14 mouse cellular contexts compared by ENCODE assay signal in genomic region chr8:120036111-120036510, GRCm38 (mm10). TPM values are rescaled to one million over a fixed set of nuclear protein-coding genes. Genes with fewer than 3 reads are reported as not detected.
DNase-seq lines count a peak whose midpoint lies in the region; ATAC-seq and TF ChIP-seq lines count a peak whose summit lies in the region.
"Had no signal": no experiment of that assay in that cellular context is flagged by ENCODE, and none has a peak within 500 bp of the region (broad histone marks: within the 10 kb centered on the region; RNA-seq: fewer than 3 reads in every experiment).

No protein-coding gene starts in this region.

- WGBS in hindbrain, embryonic 10.5 days: 24% methylated on average over 9 of the region's 9 CpGs
- 31% methylated on average over 9 of the region's 9 CpGs for WGBS in hindbrain, embryonic 13.5 days
- WGBS in heart, embryonic 14.5 days: 14% methylated on average over 9 of the region's 9 CpGs

- peak; percentile 38 for DNase-seq in hindbrain, embryonic 10.5 days (ENCODE audit: low spot score)
- peak; percentile 36 for DNase-seq in NIH3T3 (ENCODE audit: low read depth)
- DNase-seq in adipocyte (ENCODE audit: low spot score): no peak
- no peak for DNase-seq in thymus, postnatal 4 days
- DNase-seq in left cerebral cortex, adult 2 months (ENCODE audit: extremely low spot score in 1 of 2, low spot score in 2 of 2): no peak
- DNase-seq: cerebellum, postnatal 10 days; kidney, adult 11 months; lung, embryonic 14.5 days; right cerebral cortex, postnatal 25 days had no signal

- intact Hi-C loops in left cerebral cortex, adult 2 months (cut with DNase I): no loop called here

- TF ChIP-seq CTCF in left cerebral cortex, adult 2 months (IDR thresholded peaks at IDR 0.05): no peak

- H3K9ac ChIP-seq in hindbrain, embryonic 13.5 days: no peak overlapping the region
- peak overlapping the region; percentile 12; the same call in 1 of the 2 replicates for H3K9ac ChIP-seq in heart, embryonic 14.5 days (ENCODE audit: low read length)
- H3K9ac ChIP-seq: limb, embryonic 12.5 days; lung, embryonic 14.5 days; midbrain, embryonic 13.5 days had no signal

- no peaks in the 10 kb centered on the region for H3K27me3 ChIP-seq in hindbrain, embryonic 10.5 days (ENCODE audit: insufficient read depth, poor library complexity, severe bottlenecking)
- 0 out of 2 replicates have a peak, but pooled peaks cover 3% of the 10 kb centered on the region for H3K27me3 ChIP-seq in hindbrain, embryonic 13.5 days
- H3K27me3 ChIP-seq in heart, embryonic 14.5 days (ENCODE audit: control insufficient read depth, insufficient read depth, low read length): peaks cover 16% of the 10 kb centered on the region
- H3K27me3 ChIP-seq: limb, embryonic 12.5 days; midbrain, embryonic 13.5 days had no signal

- H3K27ac ChIP-seq in hindbrain, embryonic 10.5 days: peak overlapping the region; percentile 73
- no peak overlapping the region for H3K27ac ChIP-seq in hindbrain, embryonic 13.5 days
- 0 out of 2 replicates have a peak overlapping the region, but pooled peaks have one; percentile 1 for H3K27ac ChIP-seq in brown adipose tissue, adult 24 weeks (replicated peaks; ENCODE audit: low read depth, low read length)
- H3K27ac ChIP-seq in heart, embryonic 14.5 days (replicated peaks in 1 of 2; ENCODE audit: control insufficient read depth in 1 of 2, insufficient read depth in 1 of 2, low read depth in 2 of 2, low read length in 2 of 2): peak overlapping the region in 1 of 2 experiments; percentile 14; a peak in 2 of 4 replicates
- H3K27ac ChIP-seq in left cerebral cortex, adult 2 months: no peak overlapping the region
- H3K27ac ChIP-seq: limb, embryonic 12.5 days; midbrain, embryonic 13.5 days had no signal

- H3K4me3 ChIP-seq in hindbrain, embryonic 10.5 days: no peak overlapping the region
- H3K4me3 ChIP-seq in hindbrain, embryonic 13.5 days: no peak overlapping the region
- no peak overlapping the region for H3K4me3 ChIP-seq in brown adipose tissue, adult 24 weeks (ENCODE audit: insufficient read depth, low read depth, low read length)
- no peak overlapping the region for H3K4me3 ChIP-seq in heart, embryonic 14.5 days (ENCODE audit: control insufficient read depth in 1 of 2, insufficient read depth in 1 of 2, low read depth in 1 of 2, low read length in 2 of 2)
- no peak overlapping the region for H3K4me3 ChIP-seq in left cerebral cortex, adult 2 months
- H3K4me3 ChIP-seq: limb, embryonic 12.5 days; midbrain, embryonic 13.5 days had no signal

- no peaks in the 10 kb centered on the region for H3K9me3 ChIP-seq in hindbrain, embryonic 10.5 days
- no peaks in the 10 kb centered on the region for H3K9me3 ChIP-seq in hindbrain, embryonic 13.5 days
- no peaks in the 10 kb centered on the region for H3K9me3 ChIP-seq in heart, embryonic 14.5 days (ENCODE audit: control insufficient read depth, low read length)
- H3K9me3 ChIP-seq: limb, embryonic 12.5 days; midbrain, embryonic 13.5 days had no signal

- H3K4me1 ChIP-seq in hindbrain, embryonic 10.5 days (replicated peaks): peaks cover 69% of the 10 kb centered on the region
- H3K4me1 ChIP-seq in hindbrain, embryonic 13.5 days (replicated peaks): no peaks in the 10 kb centered on the region
- peaks cover 5% of the 10 kb centered on the region for H3K4me1 ChIP-seq in brown adipose tissue, adult 24 weeks (ENCODE audit: control insufficient read depth, insufficient read depth, insufficient read length, low read length)
- peaks cover 29 to 41% of the 10 kb centered on the region in 2 experiments for H3K4me1 ChIP-seq in heart, embryonic 14.5 days (ENCODE audit: control insufficient read depth in 2 of 2, insufficient read depth in 2 of 2, low read length in 2 of 2)

- H3K36me3 ChIP-seq in hindbrain, embryonic 10.5 days: no peaks in the 10 kb centered on the region
- H3K36me3 ChIP-seq in hindbrain, embryonic 13.5 days: no peaks in the 10 kb centered on the region
- H3K36me3 ChIP-seq in heart, embryonic 14.5 days (ENCODE audit: control insufficient read depth, insufficient read depth, low read length): no peaks in the 10 kb centered on the region
- H3K36me3 ChIP-seq: limb, embryonic 12.5 days; midbrain, embryonic 13.5 days had no signal

- no peak for ATAC-seq in hindbrain, embryonic 13.5 days (ENCODE audit: low FRiP score)
- ATAC-seq in heart, embryonic 14.5 days (ENCODE audit: insufficient number of reproducible peaks, insufficient read depth, low FRiP score, low read depth): no peak
- ATAC-seq: midbrain, embryonic 13.5 days had no signal

- no peak overlapping the region for H3K4me2 ChIP-seq in hindbrain, embryonic 13.5 days
- no peak overlapping the region for H3K4me2 ChIP-seq in heart, embryonic 14.5 days (ENCODE audit: low read length)
- H3K4me2 ChIP-seq: limb, embryonic 12.5 days; lung, embryonic 14.5 days; midbrain, embryonic 13.5 days had no signal

RNA-seq across cellular contexts. Expression of gene Crispld2, which starts 43.9 kb away (rescaled TPM):
- 3.8 and 4.6 TPM in 2 replicates for polyA plus RNA-seq in hindbrain, embryonic 10.5 days (2016; fragmentation: Nextera tagmentation; extraction: Ambion mirVana)
- polyA plus RNA-seq in hindbrain, embryonic 13.5 days (2015; fragmentation: Nextera tagmentation; extraction: Ambion mirVana): 3.1 and 3.5 TPM in 2 replicates
- 6.9 and 8.3 TPM in 2 replicates for polyA plus RNA-seq in brown adipose tissue, adult 24 weeks (2012; ENCODE audit: insufficient read depth, insufficient read length, missing spikeins)
- 1.2 and 1.8 TPM in 2 replicates for polyA plus RNA-seq in heart, embryonic 14.5 days (2014; fragmentation: Nextera tagmentation; extraction: Ambion mirVana)
- total RNA-seq in left cerebral cortex, adult 2 months (2021): 1 to 10 TPM; 2.3 to 3.4 TPM

Comparison
In these comparisons a context has a peak if more than half of its experiments do, and no peak if none do; other contexts are left out.
1. H3K27ac ChIP-seq: peak in hindbrain, embryonic 10.5 days (single experiment) and brown adipose tissue, adult 24 weeks (single experiment); none in hindbrain, embryonic 13.5 days (single experiment) and left cerebral cortex, adult 2 months (single experiment).
2. DNase-seq: peak in hindbrain, embryonic 10.5 days (single experiment) and NIH3T3 (single experiment); none in adipocyte (single experiment), thymus, postnatal 4 days (single experiment) and left cerebral cortex, adult 2 months (0 of 2).